9 mouse cellular contexts compared by ENCODE assay signal in the genomic region with DNA sequence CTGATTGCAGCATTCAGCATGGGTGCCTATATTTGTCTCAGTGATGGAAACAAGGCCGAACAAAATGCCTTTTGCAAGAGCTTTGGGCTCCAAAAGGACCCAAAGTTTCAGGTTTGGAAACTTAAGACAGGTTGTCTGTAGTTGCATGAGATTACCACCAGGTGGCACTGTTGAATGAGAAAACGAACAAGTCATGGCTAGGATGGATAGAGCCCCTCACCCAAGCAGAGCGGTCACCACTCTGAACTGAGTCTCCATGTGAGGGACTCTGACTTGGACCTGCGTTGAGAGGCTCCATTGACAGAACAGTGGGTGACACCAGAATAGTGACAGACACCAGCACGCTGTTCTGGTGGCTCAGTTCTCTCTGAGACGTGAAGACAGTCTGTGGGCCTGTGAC. TPM values are rescaled to one million over a fixed set of nuclear protein-coding genes. Genes with fewer than 3 reads are reported as not detected.
DNase-seq lines count a peak whose midpoint lies in the region; ATAC-seq and TF ChIP-seq lines count a peak whose summit lies in the region.
"Had no signal": no experiment of that assay in that cellular context is flagged by ENCODE, and none has a peak within 500 bp of the region (broad histone marks: within the 10 kb centered on the region; RNA-seq: fewer than 3 reads in every experiment).

No protein-coding gene starts in this region.

- H3K4me3 ChIP-seq in G1E (ENCODE audit: low read depth, low read length) = no peak overlapping the region
- H3K4me3 ChIP-seq in hindbrain, postnatal 0 days (ENCODE audit: low read length) = no peak overlapping the region
- no peak overlapping the region for H3K4me3 ChIP-seq in liver, embryonic 11.5 days (ENCODE audit: low read depth, low read length)
- H3K4me3 ChIP-seq: liver, embryonic 15.5 days had no signal

- peak; percentile 69 for TF ChIP-seq CTCF in G1E (IDR thresholded peaks at IDR 0.05; ENCODE audit: low read depth, low read length)
- peak; percentile 92 for TF ChIP-seq CTCF in hindbrain, postnatal 0 days (IDR thresholded peaks at IDR 0.05; ENCODE audit: low read depth)

- peak; percentile 38 for DNase-seq in heart, adult 8-10 months (ENCODE audit: low spot score)
- DNase-seq in heart, postnatal 25 days (ENCODE audit: low spot score) = no peak
- DNase-seq in G1E (ENCODE audit: low spot score) = peak; percentile 21
- DNase-seq in embryo, embryonic 9.5 days (ENCODE audit: extremely low spot score) = peak; percentile 63
- DNase-seq in hindbrain, postnatal 0 days (ENCODE audit: low spot score) = peak; percentile 76
- DNase-seq in liver, embryonic 11.5 days (ENCODE audit: low spot score) = no peak
- peak; percentile 22 for DNase-seq in retina, adult 2 months (ENCODE audit: low read depth, low spot score)
- DNase-seq in ovary, adult 18-20 months (ENCODE audit: low spot score) = no peak

- H3K36me3 ChIP-seq in G1E (replicated peaks) = no peaks in the 10 kb centered on the region
- H3K36me3 ChIP-seq in hindbrain, postnatal 0 days (ENCODE audit: insufficient read depth, low read length) = no peaks in the 10 kb centered on the region
- no peaks in the 10 kb centered on the region for H3K36me3 ChIP-seq in liver, embryonic 11.5 days (ENCODE audit: control insufficient read depth, insufficient read depth, low read length)
- H3K36me3 ChIP-seq: liver, embryonic 15.5 days had no signal

- no peak overlapping the region for H3K9ac ChIP-seq in hindbrain, postnatal 0 days (replicated peaks; ENCODE audit: low read length)
- H3K9ac ChIP-seq in liver, embryonic 11.5 days (ENCODE audit: low read depth, low read length) = no peak overlapping the region
- H3K9ac ChIP-seq: liver, embryonic 15.5 days had no signal

- H3K27me3 ChIP-seq in G1E (ENCODE audit: insufficient read depth, low read length) = peaks cover 24% of the 10 kb centered on the region
- H3K27me3 ChIP-seq in hindbrain, postnatal 0 days (ENCODE audit: insufficient read depth, low read length) = no peaks in the 10 kb centered on the region
- no peaks in the 10 kb centered on the region for H3K27me3 ChIP-seq in liver, embryonic 11.5 days (replicated peaks; ENCODE audit: control insufficient read depth, insufficient read depth, low read length)
- H3K27me3 ChIP-seq: liver, embryonic 15.5 days had no signal

- no peak overlapping the region for H3K4me2 ChIP-seq in hindbrain, postnatal 0 days (ENCODE audit: low read depth, low read length)
- H3K4me2 ChIP-seq in liver, embryonic 11.5 days = no peak overlapping the region
- H3K4me2 ChIP-seq: liver, embryonic 15.5 days had no signal

- WGBS in hindbrain, postnatal 0 days = 49% methylated on average over 6 of the region's 6 CpGs
- 35% methylated on average over 6 of the region's 6 CpGs for WGBS in liver, embryonic 11.5 days

- intact Hi-C loops in heart, postnatal 25 days (cut with DNase I) = loop anchor here (1.0 to 5.0 kb wide), 5 partner anchors 17 to 360 kb away; a partner anchor contains a TSS

- H3K9me3 ChIP-seq in G1E (replicated peaks) = no peaks in the 10 kb centered on the region
- no peaks in the 10 kb centered on the region for H3K9me3 ChIP-seq in hindbrain, postnatal 0 days (ENCODE audit: low read length)
- no peaks in the 10 kb centered on the region for H3K9me3 ChIP-seq in liver, embryonic 11.5 days (ENCODE audit: control insufficient read depth, low read length)
- H3K9me3 ChIP-seq: liver, embryonic 15.5 days had no signal

- ATAC-seq in G1E (ENCODE audit: extremely low read depth, insufficient number of reproducible peaks, low FRiP score, poor library complexity, severe bottlenecking) = no peak
- ATAC-seq in hindbrain, postnatal 0 days = peak; percentile 71
- 0 out of 2 replicates have a peak, but pooled peaks have one; percentile 47 for ATAC-seq in liver, embryonic 11.5 days (replicated peaks; ENCODE audit: low FRiP score)

- no peak overlapping the region for H3K27ac ChIP-seq in hindbrain, postnatal 0 days
- H3K27ac ChIP-seq in liver, embryonic 11.5 days (ENCODE audit: low read depth, low read length) = 0 out of 2 replicates have a peak overlapping the region, but pooled peaks have one; percentile 4
- H3K27ac ChIP-seq: liver, embryonic 15.5 days had no signal

- H3K4me1 ChIP-seq in G1E (ENCODE audit: insufficient read depth, low read depth, low read length) = peaks cover 5% of the 10 kb centered on the region
- 0 out of 2 replicates have a peak, but pooled peaks cover 4% of the 10 kb centered on the region for H3K4me1 ChIP-seq in hindbrain, postnatal 0 days (ENCODE audit: insufficient read depth, low read length)
- peaks cover 6% of the 10 kb centered on the region for H3K4me1 ChIP-seq in liver, embryonic 11.5 days (replicated peaks; ENCODE audit: control insufficient read depth, insufficient read depth, low read length)

RNA-seq across cellular contexts. Expression of a gene that starts 13.2 kb away (rescaled TPM):
- not detected for total RNA-seq in heart, adult 8-10 months (2022)
- total RNA-seq in heart, postnatal 25 days (2021) = not detected
- not detected in 2 replicates for total RNA-seq in G1E (2014; fragmentation: Nextera tagmentation)
- not detected in 2 replicates for total RNA-seq in G1E (2017)
- polyA plus RNA-seq in G1E (2012) = not detected in 2 replicates
- total RNA-seq in hindbrain, postnatal 0 days (2014; rRNA removed) = not detected in 2 replicates
- polyA plus RNA-seq in hindbrain, postnatal 0 days (2015; fragmentation: Nextera tagmentation; extraction: Ambion mirVana) = not detected in 2 replicates
- polyA plus RNA-seq in liver, embryonic 11.5 days (2014; fragmentation: Nextera tagmentation; extraction: Ambion mirVana) = not detected in 2 replicates
- polyA plus RNA-seq: liver, embryonic 15.5 days had no signal

RNA-seq across cellular contexts. Expression of a gene that starts 19.6 kb away (rescaled TPM):
- not detected for total RNA-seq in heart, adult 8-10 months (2022)
- not detected for total RNA-seq in heart, postnatal 25 days (2021)
- total RNA-seq in G1E (2014; fragmentation: Nextera tagmentation) (not detected in 2 replicates), G1E (2017) (not detected in 2 replicates)
- polyA plus RNA-seq in G1E (2012) = not detected in 2 replicates
- not detected in 2 replicates for total RNA-seq in hindbrain, postnatal 0 days (2014; rRNA removed)
- polyA plus RNA-seq in hindbrain, postnatal 0 days (2015; fragmentation: Nextera tagmentation; extraction: Ambion mirVana) = not detected in 2 replicates
- not detected in 2 replicates for polyA plus RNA-seq in liver, embryonic 11.5 days (2014; fragmentation: Nextera tagmentation; extraction: Ambion mirVana)
- polyA plus RNA-seq: liver, embryonic 15.5 days had no signal

RNA-seq across cellular contexts. Expression of a gene that starts 42.4 kb away (rescaled TPM):
- total RNA-seq in heart, adult 8-10 months (2022) = not detected
- not detected for total RNA-seq in heart, postnatal 25 days (2021)
- not detected in 2 replicates for total RNA-seq in G1E (2014; fragmentation: Nextera tagmentation)
- not detected in 2 replicates for total RNA-seq in G1E (2017)
- polyA plus RNA-seq in G1E (2012) = not detected in 2 replicates
- not detected in 2 replicates for total RNA-seq in hindbrain, postnatal 0 days (2014; rRNA removed)
- not detected in 2 replicates for polyA plus RNA-seq in hindbrain, postnatal 0 days (2015; fragmentation: Nextera tagmentation; extraction: Ambion mirVana)
- not detected in 2 replicates for polyA plus RNA-seq in liver, embryonic 11.5 days (2014; fragmentation: Nextera tagmentation; extraction: Ambion mirVana)
- polyA plus RNA-seq: liver, embryonic 15.5 days had no signal

RNA-seq across cellular contexts. Expression of a gene that starts 57.0 kb away (rescaled TPM):
- 1 to 10 TPM; 2.4 to 4.7 (median 3.4) TPM for total RNA-seq in heart, adult 8-10 months (2022)
- 1 to 10 TPM; 1.8 to 2.0 TPM for total RNA-seq in heart, postnatal 25 days (2021)
- total RNA-seq in G1E (2014; fragmentation: Nextera tagmentation) (not detected in 2 replicates), G1E (2017) (0.81 and 0.93 TPM in 2 replicates)
- polyA plus RNA-seq in G1E (2012) = 0.33 and 0.52 TPM in 2 replicates
- total RNA-seq in hindbrain, postnatal 0 days (2014; rRNA removed) = 22.7 and 25.4 TPM in 2 replicates
- polyA plus RNA-seq in hindbrain, postnatal 0 days (2015; fragmentation: Nextera tagmentation; extraction: Ambion mirVana) = 17.2 and 19.9 TPM in 2 replicates
- 1.8 and 2.4 TPM in 2 replicates for polyA plus RNA-seq in liver, embryonic 11.5 days (2014; fragmentation: Nextera tagmentation; extraction: Ambion mirVana)

RNA-seq across cellular contexts. Expression of a gene that starts 58.4 kb away (rescaled TPM):
- total RNA-seq in heart, adult 8-10 months (2022) = not detected
- total RNA-seq in heart, postnatal 25 days (2021) = not detected
- not detected in 2 replicates for total RNA-seq in G1E (2014; fragmentation: Nextera tagmentation)
- total RNA-seq in G1E (2017) = not detected in 2 replicates
- polyA plus RNA-seq in G1E (2012) = not detected in 2 replicates
- total RNA-seq in hindbrain, postnatal 0 days (2014; rRNA removed) = not detected in 2 replicates
- not detected in 2 replicates for polyA plus RNA-seq in hindbrain, postnatal 0 days (2015; fragmentation: Nextera tagmentation; extraction: Ambion mirVana)
- not detected in 2 replicates for polyA plus RNA-seq in liver, embryonic 11.5 days (2014; fragmentation: Nextera tagmentation; extraction: Ambion mirVana)
- polyA plus RNA-seq: liver, embryonic 15.5 days had no signal

Comparison
In these comparisons a context has a peak if more than half of its experiments do, and no peak if none do; other contexts are left out.
1. DNase-seq: peak in heart, adult 8-10 months (single experiment), G1E (single experiment), embryo, embryonic 9.5 days (single experiment), hindbrain, postnatal 0 days (single experiment) and retina, adult 2 months (single experiment); none in heart, postnatal 25 days (single experiment), liver, embryonic 11.5 days (single experiment) and ovary, adult 18-20 months (single experiment).